Mouse (Mus musculus) WW6 (cell line): ENCODE measurements around the gene Fkbp5.
"Not testable (repeated sequence)": the region's sequence is repeated elsewhere in the genome, so short reads cannot be mapped to it uniquely, and the experiment has no call there.

Experiments used
- DNase-seq: peaks from one replicate; pipeline ENCODE4 v3.0.0-alpha.2; 2013; ENCODE audit warnings: low read depth, low spot score

Fkbp5 gene

GRCm38 (mm10) chr17:28374494-28374893 lies 142.8 kb downstream of the Fkbp5 start:
- no peak for DNase-seq

GRCm38 (mm10) chr17:28373821-28374220 lies 143.5 kb downstream of the Fkbp5 start:
- no peak for DNase-seq

- DNase-seq = no peak
Observed at GRCm38 (mm10) chr17:28371941-28372340, 145.4 kb downstream of the Fkbp5 start.

GRCm38 (mm10) chr17:28371286-28371685 lies 146.0 kb downstream of the Fkbp5 start:
- no peak for DNase-seq

- DNase-seq = no peak
Observed at GRCm38 (mm10) chr17:28369056-28369455, 148.3 kb downstream of the Fkbp5 start.

GRCm38 (mm10) chr17:28368449-28368848 lies 148.9 kb downstream of the Fkbp5 start:
- DNase-seq = no peak

GRCm38 (mm10) chr17:28365122-28365521 lies 152.2 kb downstream of the Fkbp5 start, which contains the start of gene Tulp1:
Gene Tulp1 (minus strand): TSS chr17:28365222.
- DNase-seq = no peak

GRCm38 (mm10) chr17:28363507-28363906 lies 153.8 kb downstream of the Fkbp5 start:
- DNase-seq = no peak

- no peak for DNase-seq
Observed at GRCm38 (mm10) chr17:28362653-28363292, 154.6 kb downstream of the Fkbp5 start.

GRCm38 (mm10) chr17:28361921-28362652 lies 155.2 kb downstream of the Fkbp5 start:
- DNase-seq = no peak

GRCm38 (mm10) chr17:28360531-28361277 lies 156.6 kb downstream of the Fkbp5 start:
- DNase-seq = no peak

- DNase-seq = not testable (repeated sequence)
Observed at GRCm38 (mm10) chr17:28358576-28359261, 158.6 kb downstream of the Fkbp5 start.

- DNase-seq = no peak
Observed at GRCm38 (mm10) chr17:28355871-28356270, 161.5 kb downstream of the Fkbp5 start.

- no peak for DNase-seq
Observed at GRCm38 (mm10) chr17:28352018-28352417, 165.3 kb downstream of the Fkbp5 start.

- no peak for DNase-seq
Observed at GRCm38 (mm10) chr17:28351353-28351890, 165.9 kb downstream of the Fkbp5 start.

GRCm38 (mm10) chr17:28350466-28351352 lies 166.6 kb downstream of the Fkbp5 start, which contains the start of gene Tead3:
Gene Tead3 (minus strand): TSS chr17:28350817.
- DNase-seq = no peak

- DNase-seq = no peak
Observed at GRCm38 (mm10) chr17:28349901-28350465, 167.3 kb downstream of the Fkbp5 start.

GRCm38 (mm10) chr17:28349264-28349880 lies 168.0 kb downstream of the Fkbp5 start:
- DNase-seq = no peak
